Mouse (Mus musculus) left cerebral cortex, postnatal 10 days (tissue): ENCODE results near the gene Opn4. TPM values are rescaled to one million over a fixed set of nuclear protein-coding genes. Genes with fewer than 3 reads are reported as not detected.

Source experiments
- DNase-seq, 2 experiments: peaks; one replicate each; pipeline ENCODE4 v3.0.0; 2021 to 2022; ENCODE audit warnings: low spot score in 2 of 2, mixed read lengths in 1 of 2; ENCODE audit errors: extremely low spot score in 1 of 2
- intact Hi-C: fragments of 180-260 bp; cut with DNase I; formaldehyde crosslinking; loops from one replicate; pipeline ENCODE4 v1.15.1; 2025
- total RNA-seq, 2 experiments: library from RNA; stranded (reverse); gene quantifications; 2 replicates each; pipeline ENCODE4 v1.2.3; 2021

The Opn4 gene
- total RNA-seq, 2 experiments from 2014 or later, result not detected

DNA sequence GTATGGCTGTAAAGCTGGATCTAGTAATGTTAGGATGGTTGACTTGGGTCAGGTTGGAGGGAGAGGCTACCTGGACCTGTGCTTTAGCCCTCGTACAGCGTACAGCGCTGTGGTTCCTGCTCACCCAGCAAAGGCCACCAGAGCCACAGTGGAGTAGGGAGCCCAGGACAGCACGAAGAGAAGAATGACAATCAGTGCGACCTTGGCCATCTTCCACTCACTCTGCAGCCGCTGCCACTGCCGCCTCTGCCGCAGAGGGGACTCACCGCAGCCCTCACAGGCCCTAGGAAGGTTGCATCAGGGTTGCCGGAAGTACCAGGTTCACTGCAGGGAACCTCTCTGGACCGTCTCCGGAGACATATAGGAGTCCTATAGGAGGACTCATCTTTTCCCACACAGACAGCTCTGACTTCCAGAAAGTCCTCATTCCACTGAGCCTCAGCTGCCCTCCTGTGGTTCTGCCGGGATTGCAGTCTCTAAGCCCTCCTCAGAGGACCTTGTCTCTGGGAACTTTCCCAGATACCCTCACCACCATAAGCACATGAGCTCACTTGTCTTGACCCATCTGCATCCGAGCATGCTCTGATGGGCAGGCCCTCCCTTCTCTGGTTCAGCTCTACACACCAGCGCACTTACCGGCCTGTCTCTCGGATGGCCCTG is 4.2 kb downstream of the Opn4 start:
- intact Hi-C loops, result no loop called here
- no peak for DNase-seq

DNA sequence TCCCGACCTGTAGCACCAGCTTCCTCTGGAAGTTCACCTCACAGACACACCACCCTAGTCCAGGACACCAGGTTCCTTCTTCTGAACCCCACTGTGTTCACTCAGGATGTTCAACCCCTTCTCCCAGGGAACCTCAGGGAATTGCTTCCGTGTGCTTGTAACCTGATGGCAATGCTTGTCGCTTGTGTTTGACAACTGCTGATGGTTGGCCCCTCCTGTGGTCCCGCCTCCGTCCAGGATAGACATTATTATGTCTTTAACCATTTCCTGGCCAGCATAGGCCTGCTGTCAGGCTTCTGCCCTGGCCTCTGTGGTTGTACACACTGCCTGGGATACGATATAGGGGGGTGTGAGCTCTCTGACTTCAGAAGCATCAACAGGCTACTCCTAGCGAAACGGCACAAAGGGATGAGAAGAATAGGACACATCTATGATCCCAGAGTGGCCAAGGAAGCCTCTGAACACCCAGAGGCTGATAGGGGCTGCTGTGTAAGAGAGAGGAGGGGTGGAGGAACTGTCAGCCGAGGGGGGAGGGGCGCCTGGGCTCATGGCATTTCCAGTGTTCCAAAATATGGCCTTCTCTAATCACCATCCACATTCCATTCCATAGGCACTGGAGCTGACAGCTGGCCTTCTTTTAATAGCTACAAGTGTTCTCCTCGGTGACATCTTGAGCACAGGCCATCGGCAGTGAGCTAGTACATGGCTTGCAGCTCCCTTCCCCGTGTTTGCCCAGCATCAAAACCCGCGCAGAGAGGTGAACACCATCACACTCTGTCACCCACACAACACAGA is 8.0 kb downstream of the Opn4 start:
- intact Hi-C loops, result no loop called here
- no peak for DNase-seq

GRCm38 (mm10) chr14:34590743-34591675 is 8.9 kb downstream of the Opn4 start:
- intact Hi-C loops, result no loop called here
- no peak for DNase-seq

- intact Hi-C loops, result no loop called here
- no peak for DNase-seq
These were observed 9.8 kb downstream of the Opn4 start for GRCm38 (mm10) chr14:34590017-34590570.

- DNase-seq, result no peak
- intact Hi-C loops, result no loop called here
These were observed 10.7 kb downstream of the Opn4 start for GRCm38 (mm10) chr14:34589185-34589713.

DNA sequence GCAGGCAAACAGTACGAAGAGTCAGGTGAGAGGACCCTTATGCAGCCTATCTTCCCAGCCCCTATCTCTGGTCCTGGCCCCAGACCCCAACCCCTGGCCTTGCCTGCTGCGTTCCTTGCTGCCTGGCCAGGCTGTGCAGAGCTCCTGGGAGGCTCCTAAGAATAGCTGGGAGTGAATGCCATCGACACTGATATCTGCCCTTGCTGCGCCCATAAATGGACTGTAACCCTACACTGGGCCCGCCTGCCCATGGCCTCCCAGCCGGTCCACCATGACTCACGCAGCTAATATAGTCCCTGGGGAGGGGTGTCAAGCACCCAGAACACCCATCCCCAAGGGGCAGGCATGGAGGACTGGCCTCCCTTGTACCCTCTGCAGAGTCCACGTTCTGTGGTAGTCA is 11.4 kb downstream of the Opn4 start, which contains the start of gene Ldb3:
TSS of gene Ldb3 (minus strand) at position 185 of the 400 bp plus-strand sequence.
- no peak for DNase-seq
- intact Hi-C loops, result no loop called here

DNA sequence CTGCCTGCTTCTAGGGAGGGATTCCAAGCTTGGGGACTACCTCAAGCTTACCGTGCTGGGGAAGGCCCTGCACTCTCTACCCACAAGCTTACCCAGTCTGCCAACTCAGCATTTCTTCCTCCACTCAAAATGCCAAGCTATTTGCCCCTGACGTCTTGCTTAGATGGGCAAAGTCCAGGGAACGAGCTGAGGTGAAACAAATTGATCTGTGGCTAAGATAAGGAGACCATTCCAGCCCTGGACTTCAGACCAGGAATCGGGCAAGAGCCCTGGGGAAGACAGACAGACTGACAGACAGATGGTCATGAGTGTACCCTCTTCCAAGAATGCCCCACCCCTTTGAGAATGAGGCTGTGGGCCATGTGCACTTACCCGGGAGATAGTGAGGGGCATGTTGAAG is 11.9 kb downstream of the Opn4 start:
- DNase-seq, result no peak
- intact Hi-C loops, result no loop called here

DNA sequence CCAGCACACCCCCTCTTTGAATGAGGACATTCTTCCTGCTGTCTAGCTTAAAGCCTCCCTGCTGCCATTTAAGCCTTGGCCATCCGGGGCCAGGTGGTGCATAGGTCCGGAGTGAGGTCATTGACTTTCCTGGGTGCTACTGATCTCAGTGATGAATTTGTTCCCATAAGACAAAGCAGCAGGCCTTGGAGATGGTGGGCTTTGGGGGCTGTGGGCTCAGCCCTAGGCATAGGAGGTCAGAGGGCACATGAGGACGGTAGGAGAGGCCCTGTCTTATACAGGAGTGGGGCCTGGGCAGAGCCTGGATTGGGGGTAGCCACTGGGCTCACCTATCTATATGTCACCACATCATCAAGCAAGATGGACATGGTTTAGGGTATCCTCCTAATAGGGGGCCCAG is 13.1 kb downstream of the Opn4 start:
- intact Hi-C loops, result no loop called here
- DNase-seq, result no peak

GRCm38 (mm10) chr14:34585358-34586105 is 14.4 kb downstream of the Opn4 start:
- intact Hi-C loops, result no loop called here

GRCm38 (mm10) chr14:34582740-34583427 is 17.1 kb downstream of the Opn4 start:
- no peak for DNase-seq
- intact Hi-C loops, result no loop called here

More at GRCm38 (mm10) chr14:34585358-34586105, 14.4 kb downstream of the Opn4 start:
- DNase-seq, result no peak

DNA sequence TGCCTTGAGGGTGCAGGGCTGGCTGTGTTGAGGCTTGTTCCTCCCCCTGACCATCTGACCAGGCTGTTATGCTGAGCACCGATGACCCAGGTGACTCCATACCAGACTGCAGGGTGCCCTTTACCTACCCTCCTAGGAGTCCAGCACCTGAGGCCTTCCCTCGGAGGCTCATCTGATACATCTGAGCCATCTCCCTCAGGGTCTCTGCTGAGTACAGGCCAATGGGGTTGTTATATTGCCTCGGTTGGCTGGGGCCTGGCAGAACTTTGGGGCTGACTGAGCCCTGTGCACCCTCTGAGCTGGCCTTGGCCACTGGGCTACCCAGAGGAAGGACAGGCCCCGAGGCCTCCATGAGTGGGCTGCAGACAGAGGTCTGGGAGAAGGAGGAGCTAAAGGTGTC is 23.1 kb downstream of the Opn4 start:
- DNase-seq, result no peak
- intact Hi-C loops, result no loop called here

- no peak for DNase-seq
- intact Hi-C loops, result loop anchor here (5.0 kb wide), 1 partner anchor 202 kb away; the partner anchor contains the start of gene Sncg
These were observed 25.9 kb downstream of the Opn4 start for GRCm38 (mm10) chr14:34574068-34574467.

DNA sequence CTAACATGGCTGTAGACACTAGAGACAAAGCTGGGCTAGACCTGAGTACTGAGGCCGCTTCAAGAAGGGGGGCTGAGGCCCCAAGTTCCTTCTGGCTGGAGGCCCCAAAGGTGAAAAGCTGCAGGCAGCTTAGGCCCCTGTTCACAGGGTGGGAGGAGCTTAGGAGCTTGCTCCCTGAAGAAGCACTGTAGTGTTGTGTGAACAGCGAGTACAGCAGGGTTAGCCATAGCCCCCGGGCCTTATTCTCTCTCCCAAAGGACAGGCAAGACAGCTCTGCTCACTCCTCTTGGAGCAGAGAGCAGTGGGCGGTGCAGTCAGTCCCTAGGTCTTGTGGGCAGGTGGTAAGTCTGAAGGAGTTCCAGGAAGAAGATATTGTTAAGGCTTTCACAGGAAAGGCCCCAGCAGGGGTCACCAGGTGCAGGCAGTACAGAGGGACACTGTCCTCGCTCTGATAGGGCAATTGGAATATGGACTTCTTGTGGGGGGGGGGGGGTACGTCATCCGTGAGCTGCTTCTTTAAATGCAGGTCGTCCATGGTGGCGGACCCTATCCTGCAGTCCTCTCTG is 26.5 kb downstream of the Opn4 start:
- intact Hi-C loops, result loop anchor here (5.0 kb wide), 1 partner anchor 201 kb away; the partner anchor contains the start of gene Sncg
- DNase-seq, result no peak

GRCm38 (mm10) chr14:34571610-34572387 is 28.1 kb downstream of the Opn4 start:
- intact Hi-C loops, result loop anchor here (5.0 kb wide), 1 partner anchor 199 kb away; the partner anchor contains the start of gene Sncg

DNA sequence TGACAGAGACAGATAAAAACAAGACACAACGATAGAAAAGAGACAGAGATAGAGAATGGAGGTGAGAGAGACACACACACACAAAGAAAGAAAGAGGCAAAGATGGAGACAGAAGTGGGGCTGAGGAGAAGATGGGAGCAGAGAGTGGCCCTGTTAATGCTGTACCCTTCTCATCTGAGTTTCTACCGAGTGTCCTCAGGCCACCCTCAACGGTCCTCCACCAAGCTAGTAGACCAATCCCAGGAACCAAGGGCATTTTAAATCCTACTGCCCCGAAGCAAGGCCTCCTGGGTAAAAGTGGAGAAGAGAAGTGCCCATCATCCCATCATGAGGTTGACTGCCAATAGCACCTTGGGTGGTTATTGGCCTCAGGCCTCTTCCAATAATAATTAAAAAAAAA is 29.0 kb downstream of the Opn4 start:
- intact Hi-C loops, result loop anchor here (5.0 kb wide), 1 partner anchor 199 kb away; the partner anchor contains the start of gene Sncg
- DNase-seq, result no peak

More at GRCm38 (mm10) chr14:34571610-34572387, 28.1 kb downstream of the Opn4 start:
- no peak for DNase-seq

DNA sequence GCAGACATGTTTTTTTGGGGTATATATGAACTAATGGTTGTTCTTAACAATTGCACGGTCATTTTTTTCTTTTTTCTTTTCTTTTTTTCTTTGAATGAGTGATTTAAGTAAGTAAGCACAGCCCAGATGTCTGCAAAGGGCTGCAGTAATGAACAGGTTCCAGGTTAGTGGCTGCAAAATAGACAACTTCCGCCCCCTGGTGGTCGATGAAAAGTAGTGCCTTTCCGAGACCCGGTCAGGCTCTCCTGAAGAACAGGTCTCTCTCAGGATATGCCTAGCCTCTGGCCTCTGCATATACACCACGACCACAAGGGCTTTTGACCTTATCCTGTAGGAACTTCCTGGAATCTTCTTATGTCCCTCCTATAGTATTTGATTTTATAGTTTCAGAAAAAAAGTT is 29.6 kb downstream of the Opn4 start:
- peak; percentile 57 to 79 for DNase-seq
- intact Hi-C loops, result loop anchor here (5.0 kb wide), 1 partner anchor 198 kb away; the partner anchor contains the start of gene Sncg
